Mouse (Mus musculus): ENCODE data around the gene Ier5l. TPM values are rescaled to one million over a fixed set of nuclear protein-coding genes. Genes with fewer than 3 reads are reported as not detected.

The Ier5l gene
- total RNA-seq, 2 experiments from 2014 or later = 1.7 TPM

DNA sequence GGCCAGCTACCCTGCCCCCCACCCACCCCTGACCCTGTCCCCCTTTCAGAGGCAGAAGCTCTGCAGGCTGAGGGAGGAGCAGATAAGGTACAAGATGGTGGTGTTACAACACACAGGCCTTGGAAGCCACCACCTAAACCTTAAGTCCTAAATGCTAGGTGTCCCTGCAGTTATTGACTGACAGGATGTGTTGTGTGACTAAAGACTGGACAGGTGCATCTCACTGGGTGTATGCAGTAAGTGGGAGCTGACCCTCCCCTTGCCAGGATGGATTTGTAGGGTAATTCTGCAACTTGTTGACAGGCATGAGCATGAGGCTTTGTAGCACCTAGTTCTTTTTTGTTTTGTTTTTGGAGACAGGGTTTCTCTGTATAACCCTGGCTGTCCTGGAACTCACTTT lies 29.6 kb downstream of the Ier5l start:
- intact Hi-C loops (cut with DNase I) = loop anchor here (5.0 kb wide), 1 partner anchor 268 kb away; no protein-coding TSS in a partner anchor
- DNase-seq = no peak

DNA sequence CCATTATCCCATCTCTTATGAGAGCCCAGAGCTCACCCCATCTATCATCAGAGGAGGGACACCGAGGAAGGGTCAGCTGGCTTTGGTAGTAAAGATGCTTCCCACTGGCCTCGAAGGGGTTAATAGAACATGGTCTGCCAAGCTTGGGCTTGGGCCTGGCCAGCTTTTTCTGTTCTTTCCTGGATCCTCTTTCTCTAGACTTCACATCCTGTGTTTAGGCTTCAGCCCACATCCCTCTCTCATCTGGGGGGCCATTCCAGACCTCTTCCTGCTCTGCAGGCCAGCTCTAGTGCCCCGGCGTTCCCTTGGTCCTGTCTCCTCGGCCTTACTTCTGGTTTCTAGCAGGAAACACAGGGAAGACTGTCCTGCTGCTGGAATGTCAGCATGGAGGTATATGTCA lies 30.0 kb downstream of the Ier5l start:
- no peak for DNase-seq

DNA sequence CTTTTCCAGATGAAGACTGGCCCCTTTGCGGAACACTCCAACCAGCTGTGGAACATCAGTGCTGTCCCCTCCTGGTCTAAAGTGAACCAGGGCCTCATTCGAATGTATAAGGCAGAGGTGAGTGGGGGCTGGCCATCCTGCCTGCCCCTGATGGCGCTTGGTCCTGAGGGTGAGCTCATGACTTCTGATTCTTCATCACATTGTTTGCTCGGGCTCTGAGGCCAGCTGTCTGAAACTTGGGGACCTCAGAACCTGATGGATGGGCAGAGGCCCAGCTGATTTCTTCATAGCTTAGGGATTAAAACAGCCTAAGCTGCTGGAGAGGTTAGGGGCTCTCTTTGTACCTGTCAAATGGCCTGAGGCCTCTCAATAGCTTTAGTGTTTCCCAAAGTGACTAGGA lies 30.7 kb downstream of the Ier5l start:
- DNase-seq = no peak
- intact Hi-C loops (cut with DNase I) = loop anchor here (5.0 kb wide), 1 partner anchor 269 kb away; no protein-coding TSS in a partner anchor

More for the DNA sequence above, 30.0 kb downstream of the Ier5l start:
- intact Hi-C loops (cut with DNase I) = loop anchor here (5.0 kb wide), 1 partner anchor 268 kb away; no protein-coding TSS in a partner anchor

DNA sequence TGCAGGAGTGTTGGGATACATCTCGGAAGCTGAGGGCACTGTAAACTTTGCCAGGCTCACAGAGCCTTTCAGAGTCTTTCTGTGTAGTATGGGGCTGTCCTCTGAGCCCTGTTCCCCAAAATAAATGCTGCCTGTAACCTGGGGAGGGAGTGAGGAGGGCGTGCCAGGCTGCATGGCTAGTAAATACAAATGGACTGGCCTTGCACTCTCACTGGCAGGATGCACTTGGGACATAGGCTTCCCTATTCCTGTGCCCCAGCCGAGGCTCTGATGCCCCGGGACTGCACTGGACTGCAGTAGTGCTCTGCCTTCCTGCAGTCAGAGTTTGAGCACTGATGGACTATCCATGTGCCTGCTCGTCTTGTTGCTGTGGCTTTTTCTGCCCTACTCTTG lies 31.5 kb downstream of the Ier5l start:
- intact Hi-C loops (cut with DNase I) = loop anchor here (5.0 kb wide), 1 partner anchor 270 kb away; no protein-coding TSS in a partner anchor
- DNase-seq = no peak

DNA sequence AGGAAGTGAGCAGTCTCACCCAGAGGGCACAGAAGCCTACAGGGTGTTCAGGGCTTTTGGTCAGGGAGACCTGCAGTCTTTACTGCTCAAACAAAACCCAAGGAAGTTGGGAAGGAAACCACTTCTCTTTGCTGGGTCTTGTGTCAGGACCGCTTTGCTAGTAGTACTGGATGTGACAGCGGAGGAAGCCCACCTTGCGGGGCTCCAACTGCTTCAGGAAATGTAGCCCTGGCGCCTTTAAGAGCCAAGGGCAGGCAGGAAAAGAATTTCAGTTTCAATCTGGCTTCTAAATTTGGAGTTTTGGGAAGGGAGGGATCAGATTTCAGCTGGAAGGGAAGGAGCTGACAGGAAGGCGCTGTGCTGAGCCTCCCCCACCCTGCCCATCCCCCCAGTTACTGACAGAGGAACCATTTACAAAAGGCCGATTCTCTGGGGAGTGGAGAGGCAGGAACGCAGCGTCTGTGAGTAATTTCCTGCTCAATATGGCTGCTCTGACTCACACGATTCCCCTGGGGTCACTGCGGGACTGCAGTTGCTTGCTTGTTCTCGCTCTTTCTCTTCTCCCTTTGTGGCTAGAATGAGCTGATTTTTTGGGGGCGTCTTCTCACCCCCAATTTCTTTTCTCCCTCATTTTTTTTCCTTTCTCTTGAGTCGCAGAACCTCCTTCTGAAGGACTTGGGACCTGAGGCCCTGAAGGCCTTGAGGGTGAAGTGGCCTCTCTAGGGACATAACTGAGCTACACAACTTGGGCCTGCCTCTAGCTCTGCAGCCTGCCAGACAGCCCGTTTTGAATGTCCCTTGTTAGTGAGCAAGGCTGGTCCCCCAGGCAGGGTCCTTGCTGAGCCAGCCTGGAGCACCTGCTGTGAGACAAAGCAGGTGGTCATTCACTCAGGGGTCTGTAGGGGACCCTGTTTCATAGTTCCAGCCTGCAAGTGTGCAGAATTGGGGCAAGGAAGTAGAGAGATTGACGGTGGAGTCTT lies 32.2 kb downstream of the Ier5l start:
- intact Hi-C loops (cut with DNase I) = loop anchor here (2.0 to 5.0 kb wide), 2 partner anchors 31 to 270 kb away; no protein-coding TSS in a partner anchor
- DNase-seq = peak; percentile 70 to 84

DNA sequence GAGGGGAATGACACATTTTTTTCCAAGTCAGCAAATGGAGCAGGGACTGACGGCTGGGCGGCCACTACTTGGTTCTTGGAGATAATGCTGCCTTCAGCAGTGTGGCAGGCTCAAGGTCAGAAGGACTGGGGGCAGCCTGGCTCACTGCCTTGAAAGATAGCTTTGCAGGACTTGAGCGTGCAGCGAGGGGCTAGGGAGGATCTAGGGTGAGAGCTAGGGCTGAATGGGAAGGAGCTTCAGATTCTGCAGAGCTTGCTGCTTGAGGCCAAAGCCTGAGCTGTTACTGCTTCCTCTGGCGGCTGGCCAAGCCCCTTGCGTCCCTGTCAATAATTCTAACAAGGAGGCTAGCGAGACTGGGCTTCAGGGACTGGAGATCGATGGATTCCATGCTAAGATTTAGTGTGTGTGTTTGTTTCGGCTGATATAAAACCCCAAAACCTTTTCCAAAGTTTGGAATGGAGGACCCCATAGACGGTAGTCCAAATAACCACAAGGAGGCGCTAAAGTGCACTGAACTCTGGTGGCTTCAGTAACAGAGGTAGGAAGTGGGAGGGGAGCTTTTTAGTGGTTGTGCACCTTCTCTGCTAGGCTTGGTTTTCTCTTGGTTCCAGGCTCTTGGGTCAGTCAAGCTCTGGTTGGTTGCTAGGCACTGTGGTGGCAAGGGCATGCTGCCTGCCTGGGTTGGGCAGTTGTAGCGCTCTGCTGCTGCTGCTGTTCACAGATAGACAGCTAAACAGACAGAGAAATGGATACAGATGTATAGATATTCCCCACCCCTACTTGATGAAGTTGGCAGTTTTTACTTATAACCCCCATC lies 33.1 kb downstream of the Ier5l start:
- DNase-seq = peak; percentile 51 to 74
- intact Hi-C loops (cut with DNase I) = loop anchor here (2.0 to 5.0 kb wide), 2 partner anchors 32 to 271 kb away; no protein-coding TSS in a partner anchor

DNA sequence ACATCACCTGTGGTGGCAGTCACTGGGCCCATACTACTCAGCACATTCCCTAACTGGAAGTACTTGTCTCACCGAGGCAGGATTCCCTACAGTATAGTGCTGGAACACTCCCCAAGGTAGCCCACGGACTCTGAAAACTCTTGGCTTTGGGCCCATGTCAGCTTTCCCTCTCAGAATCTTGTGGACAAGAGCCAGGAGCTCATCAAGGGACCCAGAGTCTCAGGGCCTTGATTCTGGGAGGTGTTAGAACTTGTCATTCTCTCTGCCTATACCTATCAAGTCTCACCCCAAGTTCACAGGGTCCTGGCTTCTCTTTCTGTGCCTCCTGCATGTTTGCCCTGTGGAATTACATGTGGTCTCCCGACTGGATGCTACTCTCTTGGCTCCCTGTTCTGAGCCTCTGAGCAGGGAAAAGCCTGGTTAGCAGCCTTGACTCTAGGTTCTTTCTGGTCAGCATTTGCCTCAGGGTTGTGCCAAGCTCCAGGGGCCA lies 33.8 kb downstream of the Ier5l start:
- intact Hi-C loops (cut with DNase I) = loop anchor here (2.0 to 5.0 kb wide), 2 partner anchors 33 to 272 kb away; no protein-coding TSS in a partner anchor
- no peak for DNase-seq

DNA sequence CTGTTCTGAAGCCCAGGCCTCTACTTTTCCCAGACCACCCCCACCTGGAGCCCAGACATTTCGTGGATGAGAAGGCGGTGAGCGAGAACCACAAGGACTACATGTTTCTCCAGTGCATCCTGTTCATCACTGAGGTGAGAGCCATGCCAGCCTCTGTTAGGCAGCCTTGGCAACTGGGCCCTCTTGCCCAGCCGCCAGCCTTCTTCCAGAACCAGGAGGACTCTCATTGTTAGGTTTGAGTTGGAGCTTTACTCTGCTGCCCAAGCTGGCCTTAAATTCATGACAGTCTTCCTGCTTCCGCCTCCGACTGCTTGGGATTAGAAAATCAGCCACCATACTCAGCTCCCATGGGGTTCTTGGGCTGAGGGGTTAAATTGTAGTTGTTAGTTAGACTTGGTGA lies 34.4 kb downstream of the Ier5l start:
- intact Hi-C loops (cut with DNase I) = loop anchor here (2.0 to 5.0 kb wide), 4 partner anchors 33 to 493 kb away; partner anchors contain the start of gene Cstad
- no peak for DNase-seq

DNA sequence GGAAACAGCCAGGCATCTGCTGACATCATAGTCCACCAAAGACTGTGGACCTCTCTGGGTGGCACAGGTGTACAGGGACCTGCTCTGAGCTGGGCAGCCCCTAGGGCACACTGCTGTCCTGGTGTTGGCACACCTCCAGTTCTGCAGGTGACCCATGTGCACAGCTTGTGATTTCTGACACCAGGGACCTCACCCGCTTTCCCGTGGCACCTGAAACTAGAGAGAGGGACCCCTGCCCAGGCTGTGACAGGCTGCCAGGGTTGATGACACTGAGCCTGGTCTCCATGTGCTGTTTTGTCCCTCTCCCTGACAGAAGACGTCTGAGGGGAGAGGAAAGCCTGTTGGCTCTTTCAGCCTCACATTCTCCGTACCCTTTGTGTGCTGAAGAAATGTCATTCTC lies 36.2 kb downstream of the Ier5l start:
- intact Hi-C loops (cut with DNase I) = loop anchor here (5.0 kb wide), 2 partner anchors 160 to 495 kb away; partner anchors contain the start of gene Cstad
- no peak for DNase-seq

DNA sequence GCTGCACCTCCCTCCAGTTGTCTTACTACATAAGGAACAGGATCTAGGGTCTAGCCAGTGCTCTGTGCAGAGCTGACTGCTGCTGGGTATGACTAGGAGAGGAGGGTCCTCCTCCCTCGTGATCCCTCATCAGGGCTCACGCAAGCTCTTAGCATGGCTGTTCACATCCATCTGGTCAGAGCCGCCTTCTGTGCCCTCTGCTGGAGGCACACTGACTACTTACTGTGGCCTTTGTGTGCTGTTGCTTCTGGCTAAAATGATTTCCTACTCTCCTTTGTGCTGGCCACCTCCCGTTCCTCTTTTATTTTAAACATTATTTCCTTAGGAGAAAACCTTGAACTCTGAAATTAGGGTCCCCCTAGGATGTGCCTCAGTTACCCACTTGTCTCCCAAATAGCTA lies 37.2 kb downstream of the Ier5l start:
- DNase-seq = no peak
- intact Hi-C loops (cut with DNase I) = loop anchor here (5.0 kb wide), 2 partner anchors 160 to 495 kb away; partner anchors contain the start of gene Cstad

DNA sequence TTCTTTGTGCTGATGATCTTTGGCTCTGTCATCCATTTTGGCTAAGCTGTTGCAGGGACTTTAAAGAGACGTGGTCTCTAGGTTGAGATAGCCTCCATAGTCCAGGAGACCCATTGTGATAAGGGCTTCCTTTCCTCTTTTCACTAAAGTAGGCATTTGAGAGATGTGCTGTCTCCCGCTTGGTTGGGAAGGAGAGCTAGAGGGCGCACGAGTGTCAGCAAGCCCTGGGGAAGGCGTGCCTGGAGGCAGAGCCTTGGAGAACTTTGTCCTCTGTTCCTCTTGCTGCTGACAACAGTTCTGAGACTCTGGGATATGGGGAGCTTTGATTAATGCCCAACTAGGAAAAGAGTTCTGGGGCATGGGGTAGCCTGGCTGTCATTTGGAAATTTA lies 37.9 kb downstream of the Ier5l start:
- peak in 1 of 2 experiments; percentile 35 for DNase-seq
- intact Hi-C loops (cut with DNase I) = loop anchor here (5.0 kb wide), 2 partner anchors 161 to 496 kb away; partner anchors contain the start of gene Cstad

DNA sequence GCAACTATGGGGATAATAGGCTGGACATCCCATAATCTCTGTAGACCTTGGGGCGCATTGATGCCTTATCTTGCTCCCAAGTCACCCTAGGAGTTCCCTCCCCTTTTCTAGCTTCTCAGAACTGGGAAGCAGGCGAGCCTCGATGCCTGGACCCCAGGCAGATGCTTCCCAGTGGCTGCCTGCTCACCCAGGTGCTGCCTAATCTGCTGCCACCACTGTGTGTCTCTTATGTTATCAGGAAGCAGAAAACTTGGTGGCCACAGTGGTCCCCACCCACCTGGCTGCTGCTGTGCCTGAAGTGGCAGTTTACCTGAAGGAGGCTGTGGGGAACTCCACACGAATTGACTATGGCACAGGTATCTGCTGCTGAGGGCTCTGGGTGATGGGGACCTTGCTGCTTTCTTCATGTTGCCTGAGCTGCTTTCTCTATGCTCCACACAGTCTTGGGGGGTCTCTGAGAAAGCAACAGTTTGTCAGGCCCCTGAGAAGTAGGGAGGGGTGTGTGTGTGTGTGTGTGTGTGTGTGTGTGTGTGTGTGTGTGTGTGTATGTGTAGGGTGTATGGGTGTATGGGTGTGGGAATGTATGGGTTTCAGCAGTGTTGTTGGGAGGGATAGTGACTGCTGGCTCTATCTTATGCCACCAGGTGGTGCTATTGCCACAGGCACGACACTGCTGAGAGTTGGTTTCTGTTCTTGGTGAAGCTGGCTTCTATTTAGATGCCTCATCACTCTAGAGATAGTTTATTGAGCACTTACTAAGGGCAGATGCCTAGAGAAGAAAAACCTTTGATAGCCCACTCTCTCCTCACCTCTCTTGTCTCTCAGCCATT lies 38.5 kb downstream of the Ier5l start:
- peak; percentile 60 to 63 for DNase-seq
- intact Hi-C loops (cut with DNase I) = loop anchor here (2.0 to 5.0 kb wide), 3 partner anchors 162 to 497 kb away; partner anchors contain the start of gene Cstad

DNA sequence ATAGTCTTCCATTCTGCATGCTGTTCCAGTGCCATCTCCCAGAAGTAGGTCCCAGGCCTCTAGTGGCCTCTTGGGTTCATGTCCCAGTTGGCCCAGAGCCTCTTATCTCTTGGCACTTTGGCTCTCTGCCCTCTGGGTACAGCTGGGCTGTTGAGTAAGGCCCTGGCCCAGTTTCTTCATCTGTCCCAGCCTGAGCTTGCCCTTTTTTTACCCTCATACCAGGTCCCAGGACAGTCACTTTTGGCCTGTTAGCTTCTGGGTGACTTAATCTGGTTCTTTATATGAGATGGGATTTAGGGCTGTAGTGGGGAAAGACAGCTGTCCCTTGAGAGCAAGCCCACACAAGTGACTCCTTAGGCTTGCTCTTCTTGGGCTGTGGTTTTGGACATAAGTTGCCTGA lies 44.9 kb downstream of the Ier5l start:
- intact Hi-C loops (cut with DNase I) = no loop called here
- DNase-seq = peak in 1 of 2 experiments; percentile 53

Other genes starting within 250 kb of the Ier5l start
- gene Lrrc8a, start 236.5 kb downstream of the Ier5l start, total RNA-seq (2021) = 10 to 100 TPM; 18.5 to 19.8 TPM
- gene Gm28035, start 233.7 kb downstream of the Ier5l start, total RNA-seq (2021) = 1 to 10 TPM in 1 of 2 experiments, under 1 TPM in 1; 0.99 to 2.0 TPM
- gene Phyhd1, start 208.0 kb downstream of the Ier5l start, total RNA-seq (2021) = 10 to 100 TPM; 18.6 to 20.1 TPM
- not detected for gene Gm28038, start 193.2 kb downstream of the Ier5l start, total RNA-seq (2021)
- gene Dolk, start 187.9 kb downstream of the Ier5l start, total RNA-seq (2021) = 10 to 100 TPM; 20.9 to 21.2 TPM
- 1 to 10 TPM; 6.9 to 9.1 TPM for gene Nup188, start 187.8 kb downstream of the Ier5l start, total RNA-seq (2021)
- 10 to 100 TPM; 16.3 to 17.6 TPM for gene Sh3glb2, start 114.9 kb downstream of the Ier5l start, total RNA-seq (2021)
- gene Miga2, start 110.0 kb downstream of the Ier5l start, total RNA-seq (2021) = 10 to 100 TPM; 15.5 to 19.6 TPM
- 1 to 10 TPM; 5.5 to 6.7 TPM for gene Dolpp1, start 82.0 kb downstream of the Ier5l start, total RNA-seq (2021)
- gene Crat, start 58.4 kb downstream of the Ier5l start, total RNA-seq (2021) = 100 to 1,000 TPM; 356 to 381 TPM
- 10 to 100 TPM; 55.1 to 58.9 TPM for gene Ptpa, start 58.2 kb downstream of the Ier5l start, total RNA-seq (2021)
- gene Cstad, start 120.8 kb upstream of the Ier5l start, total RNA-seq (2021) = 1 to 10 TPM; 2.5 to 3.4 TPM